Mouse (Mus musculus) embryonic facial prominence, embryonic 13.5 days (tissue): ENCODE measurements around the gene Scrn3. TPM values are rescaled to one million over a fixed set of nuclear protein-coding genes. Genes with fewer than 3 reads are reported as not detected.
A peak's percentile ranks its signal among the peaks of the same experiment; 100 is the strongest.

Source experiments
- ATAC-seq: fragments of 200-750 bp; cut with Nextera tagmentation; 2 replicates; pipeline ENCODE4 v1.8.0; 2017; ENCODE audit warnings: low read depth; ENCODE audit not compliant: insufficient number of reproducible peaks, insufficient read depth, low FRiP score, low TSS enrichment
- H3K27ac ChIP-seq: fragments of 300-500 bp; sonication (generic); 2 replicates; pipeline ENCODE4 v1.5.1; 2015; ENCODE audit warnings: moderate library complexity, mild to moderate bottlenecking, inconsistent platforms
- H3K27me3 ChIP-seq: fragments of 300-500 bp; sonication (generic); 2 replicates; pipeline ENCODE4 v1.6.1; 2015; ENCODE audit warnings: mild to moderate bottlenecking, inconsistent platforms
- H3K36me3 ChIP-seq: fragments of 300-500 bp; sonication (generic); 2 replicates; pipeline ENCODE4 v1.6.1; 2015; ENCODE audit warnings: mild to moderate bottlenecking, inconsistent platforms
- H3K4me1 ChIP-seq: fragments of 300-500 bp; sonication (generic); 2 replicates; pipeline ENCODE4 v1.6.1; 2015; ENCODE audit warnings: inconsistent platforms
- H3K4me2 ChIP-seq: fragments of 300-500 bp; sonication (generic); 2 replicates; pipeline ENCODE4 v1.6.1; 2015; ENCODE audit warnings: moderate library complexity, mild to moderate bottlenecking, inconsistent platforms
- H3K4me3 ChIP-seq: fragments of 300-500 bp; sonication (generic); 2 replicates; pipeline ENCODE4 v1.5.1; 2015; ENCODE audit warnings: mild to moderate bottlenecking, inconsistent platforms
- H3K9ac ChIP-seq: fragments of 300-500 bp; sonication (generic); 2 replicates; pipeline ENCODE4 v1.6.1; 2015; ENCODE audit warnings: mild to moderate bottlenecking, inconsistent platforms
- H3K9me3 ChIP-seq: fragments of 300-500 bp; sonication (generic); 2 replicates; pipeline ENCODE4 v1.6.1; 2016; ENCODE audit warnings: inconsistent platforms
- WGBS: fragments of 180-500 bp; shearing (Covaris S2); methylation state at CpG from one replicate; pipeline ENCODE4 v1.1.7; 2015; ENCODE audit warnings: mixed read lengths; 5-methylcytosine and 5-hydroxymethylcytosine counted together
- polyA plus RNA-seq: library from polyadenylated mRNA; unstranded; fragments of >200 nt; fragmentation: Nextera tagmentation; extraction: Ambion mirVana; gene quantifications from 2 replicates; pipeline ENCODE4 v1.2.1, GENCODE M21; 2015

Gene Scrn3
- polyA plus RNA-seq, 1 experiment from 2014 or later, result 15.0 TPM

- no peaks in the 10 kb centered on the region for H3K27me3 ChIP-seq
- H3K9me3 ChIP-seq, result no peaks in the 10 kb centered on the region
- peaks cover 5% of the 10 kb centered on the region for H3K4me1 ChIP-seq
- H3K27ac ChIP-seq, result no peak overlapping the region
- H3K4me3 ChIP-seq, result no peak overlapping the region
- 81% methylated on average over 5 of the region's 5 CpGs for WGBS
- H3K36me3 ChIP-seq, result peaks cover 15% of the 10 kb centered on the region; the same call in 1 of the 2 replicates
- no peak overlapping the region for H3K9ac ChIP-seq
- ATAC-seq, result no peak
- no peak overlapping the region for H3K4me2 ChIP-seq
These were observed 51.0 kb downstream of the Scrn3 start for GRCm38 (mm10) chr2:73363448-73363847.

- H3K27me3 ChIP-seq, result no peaks in the 10 kb centered on the region
- H3K4me1 ChIP-seq, result peaks cover 6% of the 10 kb centered on the region
- no peaks in the 10 kb centered on the region for H3K9me3 ChIP-seq
- no peak for ATAC-seq
- 73% methylated on average over 9 of the region's 9 CpGs for WGBS
- no peak overlapping the region for H3K9ac ChIP-seq
- H3K4me2 ChIP-seq, result no peak overlapping the region
- H3K36me3 ChIP-seq, result peaks cover 4% of the 10 kb centered on the region; the same call in 1 of the 2 replicates
- H3K4me3 ChIP-seq, result no peak overlapping the region
- H3K27ac ChIP-seq, result no peak overlapping the region
These were observed 59.3 kb downstream of the Scrn3 start for GRCm38 (mm10) chr2:73371530-73372335.

GRCm38 (mm10) chr2:73378326-73378725, 65.9 kb downstream of the Scrn3 start:
- no peak overlapping the region for H3K4me3 ChIP-seq
- H3K9me3 ChIP-seq, result no peaks in the 10 kb centered on the region
- H3K4me2 ChIP-seq, result no peak overlapping the region
- H3K9ac ChIP-seq, result no peak overlapping the region
- 85% methylated on average over 5 of the region's 5 CpGs for WGBS
- H3K27ac ChIP-seq, result no peak overlapping the region
- no peak for ATAC-seq
- 0 out of 2 replicates have a peak, but pooled peaks cover 3% of the 10 kb centered on the region for H3K36me3 ChIP-seq
- H3K27me3 ChIP-seq, result no peaks in the 10 kb centered on the region
- peaks cover 20% of the 10 kb centered on the region for H3K4me1 ChIP-seq

- peaks cover 20% of the 10 kb centered on the region for H3K4me1 ChIP-seq
- WGBS, result 72% methylated on average over 5 of the region's 5 CpGs
- no peak for ATAC-seq
- H3K36me3 ChIP-seq, result 0 out of 2 replicates have a peak, but pooled peaks cover 3% of the 10 kb centered on the region
- no peak overlapping the region for H3K4me2 ChIP-seq
- H3K27ac ChIP-seq, result no peak overlapping the region
- no peaks in the 10 kb centered on the region for H3K9me3 ChIP-seq
- no peak overlapping the region for H3K4me3 ChIP-seq
- no peak overlapping the region for H3K9ac ChIP-seq
- H3K27me3 ChIP-seq, result no peaks in the 10 kb centered on the region
These were observed 67.3 kb downstream of the Scrn3 start for GRCm38 (mm10) chr2:73379656-73380055.

- Histone ChIP-seq H3K9me3 (no peaks in the 10 kb centered on the region), H3K27ac (no peak overlapping the region), H3K4me2 (no peak overlapping the region), H3K36me3 (0 out of 2 replicates have a peak, but pooled peaks cover 3% of the 10 kb centered on the region), H3K9ac (no peak overlapping the region), H3K4me1 (peaks cover 16% of the 10 kb centered on the region; the same call in 1 of the 2 replicates), H3K4me3 (no peak overlapping the region), H3K27me3 (no peaks in the 10 kb centered on the region)
- 75% methylated on average over 9 of the region's 9 CpGs for WGBS
- ATAC-seq, result no peak
These were observed 68.0 kb downstream of the Scrn3 start for GRCm38 (mm10) chr2:73380298-73380975.

GRCm38 (mm10) chr2:73385172-73385571, 72.8 kb downstream of the Scrn3 start:
- Histone ChIP-seq H3K27me3 (no peaks in the 10 kb centered on the region), H3K9ac (no peak overlapping the region), H3K4me2 (peak overlapping the region; percentile 96), H3K4me3 (peak overlapping the region; percentile 75), H3K9me3 (no peaks in the 10 kb centered on the region), H3K4me1 (peaks cover 19% of the 10 kb centered on the region), H3K36me3 (0 out of 2 replicates have a peak, but pooled peaks cover 3% of the 10 kb centered on the region), H3K27ac (no peak overlapping the region)
- 72% methylated on average over 4 of the region's 4 CpGs for whole genome bisulfite sequencing
- no peak for ATAC-seq

GRCm38 (mm10) chr2:73385641-73386355, 73.4 kb downstream of the Scrn3 start:
- no peaks in the 10 kb centered on the region for H3K9me3 ChIP-seq
- 0 out of 2 replicates have a peak, but pooled peaks cover 3% of the 10 kb centered on the region for H3K36me3 ChIP-seq
- H3K4me2 ChIP-seq, result peak overlapping the region; percentile 96
- H3K9ac ChIP-seq, result peak overlapping the region; percentile 84
- ATAC-seq, result peak; percentile 32; the same call in 1 of the 2 replicates
- H3K27me3 ChIP-seq, result no peaks in the 10 kb centered on the region
- no peak overlapping the region for H3K27ac ChIP-seq
- peak overlapping the region; percentile 75 for H3K4me3 ChIP-seq
- under 1% methylated on average over 29 of the region's 29 CpGs for WGBS
- peaks cover 13% of the 10 kb centered on the region for H3K4me1 ChIP-seq

- Histone ChIP-seq H3K4me2 (peak within 1 kb of the TSS; percentile 96), H3K4me3 (peak within 1 kb of the TSS; percentile 75), H3K9me3 (no peaks in the 10 kb centered on the region), H3K4me1 (peaks cover 13% of the 10 kb centered on the region), H3K27me3 (no peaks in the 10 kb centered on the region), H3K36me3 (0 out of 2 replicates have a peak, but pooled peaks cover 3% of the 10 kb centered on the region), H3K9ac (peak within 1 kb of the TSS; percentile 84), H3K27ac (peak within 1 kb of the TSS; percentile 69)
- under 1% methylated on average over 38 of the region's 44 CpGs for WGBS
- ATAC-seq, result peak; percentile 96
These were observed 74.1 kb downstream of the Scrn3 start, which contains the start of gene Gpr155 for GRCm38 (mm10) chr2:73386356-73387046. Gpr155 (minus strand) TSS chr2:73386572.

Other genes with a start within 250 kb of the Scrn3 start
- 108 and 118 TPM in 2 replicates for gene Ola1, start 93.7 kb upstream of the Scrn3 start, polyA plus RNA-seq
- gene Sp9, start 40.7 kb upstream of the Scrn3 start, polyA plus RNA-seq, result 2.5 and 3.7 TPM in 2 replicates
- 34.7 and 35.4 TPM in 2 replicates for gene Cir1, start 100 bp downstream of the Scrn3 start, polyA plus RNA-seq
- gene Gpr155, start 74.0 kb downstream of the Scrn3 start, polyA plus RNA-seq, result 8.6 and 9.5 TPM in 2 replicates
- 19.9 and 23.4 TPM in 2 replicates for gene Wipf1, start 217.1 kb downstream of the Scrn3 start, polyA plus RNA-seq